Mouse (Mus musculus) 416B (cell line): ENCODE results near the gene Usp7.
A peak's percentile ranks its signal among the peaks of the same experiment; 100 is the strongest.
"Not testable (repeated sequence)": the region's sequence is repeated elsewhere in the genome, so short reads cannot be mapped to it uniquely, and the experiment has no call there.

Source experiments
- DNase-seq: peaks from one replicate; pipeline ENCODE4 v3.0.0; 2011; ENCODE audit warnings: low read depth

Usp7 gene

GRCm38 (mm10) chr16:8781660-8782059 is 10.4 kb downstream of the Usp7 start:
- no peak for DNase-seq

DNA sequence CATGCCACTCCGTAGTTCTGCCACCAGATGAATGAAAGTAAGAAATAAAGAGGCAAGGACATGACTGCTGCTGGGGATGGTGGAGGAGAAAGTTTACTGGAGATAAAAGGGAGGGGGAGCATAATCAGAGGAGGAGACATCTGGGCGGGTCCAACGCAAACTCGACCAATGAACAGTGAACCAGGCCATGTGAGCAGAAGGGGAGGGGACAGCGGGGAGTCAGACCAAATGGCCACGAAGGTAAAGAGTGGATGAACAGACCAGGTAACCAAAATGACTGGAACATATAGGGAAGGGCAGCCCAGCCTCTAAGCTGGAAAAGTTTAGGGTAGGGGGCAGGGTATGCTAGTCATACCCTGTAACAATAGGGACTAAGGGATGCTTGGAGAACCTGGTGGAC is 10.9 kb downstream of the Usp7 start:
- no peak for DNase-seq

DNA sequence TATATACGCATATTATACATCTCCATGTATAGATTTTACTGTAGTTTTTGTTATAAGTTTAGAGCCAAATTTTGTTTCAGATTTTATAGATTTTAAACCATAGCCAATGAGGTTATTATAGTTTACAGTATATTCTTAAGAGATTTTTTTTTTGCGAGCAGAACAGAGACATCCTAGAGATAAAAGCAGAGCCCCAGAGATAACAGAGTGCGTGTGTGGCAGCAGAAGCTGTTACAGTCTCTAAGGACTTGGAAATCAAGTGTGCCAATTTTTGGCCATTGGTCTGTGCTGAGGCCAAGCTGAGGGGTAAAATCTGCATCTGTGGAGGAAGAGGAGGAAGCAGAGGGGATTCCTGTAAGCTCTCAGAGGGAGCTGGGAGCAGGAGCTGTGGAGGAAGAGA is 11.9 kb downstream of the Usp7 start:
- no peak for DNase-seq

GRCm38 (mm10) chr16:8778697-8779096 is 13.4 kb downstream of the Usp7 start:
- DNase-seq: peak; percentile 61

GRCm38 (mm10) chr16:8777202-8777601 is 14.9 kb downstream of the Usp7 start:
- DNase-seq: no peak

DNA sequence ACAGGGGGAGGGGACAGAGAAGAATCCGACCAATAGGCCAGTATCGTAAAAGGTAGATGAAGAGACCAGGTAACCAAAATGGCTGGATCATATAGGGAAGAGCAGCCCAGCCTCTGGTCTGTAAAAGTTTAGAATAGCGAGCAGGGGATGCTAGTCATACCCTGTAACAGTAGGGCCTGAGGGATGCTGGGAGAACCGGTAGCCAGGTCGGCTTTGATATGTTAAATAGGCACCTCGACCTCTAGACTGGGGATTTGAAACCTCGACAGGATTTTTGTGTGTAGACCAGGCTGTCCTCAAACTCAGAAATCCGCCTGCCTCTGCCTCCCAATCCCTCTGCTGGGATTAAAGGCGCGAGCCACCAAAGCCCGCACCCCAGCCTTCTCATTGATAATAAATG is 15.5 kb downstream of the Usp7 start:
- DNase-seq: no peak

DNA sequence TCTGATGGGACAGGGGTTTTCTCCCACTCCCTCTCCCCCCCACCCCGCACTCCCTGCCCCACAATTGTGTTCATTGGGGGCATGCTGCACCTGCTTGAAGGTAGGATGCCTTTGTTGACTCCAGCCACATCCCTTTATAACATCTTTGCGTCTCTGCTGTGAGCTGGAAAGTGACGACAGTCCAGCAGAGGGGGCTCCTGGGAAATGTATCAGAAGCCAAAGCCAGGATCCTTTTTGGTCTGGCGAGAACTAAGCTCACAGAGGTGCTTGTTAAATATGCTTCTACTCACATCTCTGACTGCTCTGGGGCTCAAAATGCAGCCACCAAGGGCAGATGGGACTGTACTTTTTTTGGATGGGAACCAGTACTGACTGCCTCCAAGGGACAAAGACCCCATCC is 21.0 kb downstream of the Usp7 start:
- DNase-seq: peak; percentile 55

DNA sequence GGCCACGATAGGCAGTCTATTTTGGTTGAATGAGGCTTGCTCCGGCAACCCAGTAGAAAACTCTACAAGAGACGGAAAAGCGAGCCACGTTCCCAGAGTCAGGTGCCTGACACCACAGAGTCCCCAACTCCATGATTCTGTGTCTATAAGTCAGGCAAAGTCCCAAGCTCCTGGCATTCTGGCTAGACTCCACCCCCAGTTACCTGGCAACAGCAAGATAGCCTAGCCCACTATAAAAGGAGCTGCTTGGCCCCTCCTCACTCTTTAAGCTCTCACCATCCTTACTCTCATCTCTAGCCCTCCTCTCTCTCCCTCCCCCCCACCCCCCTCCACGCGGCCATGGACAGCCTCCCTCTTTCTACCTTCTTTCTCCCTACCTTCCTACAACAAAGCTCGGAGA is 21.8 kb downstream of the Usp7 start:
- DNase-seq: not testable (repeated sequence)

GRCm38 (mm10) chr16:8769466-8769865 is 22.6 kb downstream of the Usp7 start:
- no peak for DNase-seq

GRCm38 (mm10) chr16:8769065-8769464 is 23.0 kb downstream of the Usp7 start:
- peak; percentile 90 for DNase-seq

DNA sequence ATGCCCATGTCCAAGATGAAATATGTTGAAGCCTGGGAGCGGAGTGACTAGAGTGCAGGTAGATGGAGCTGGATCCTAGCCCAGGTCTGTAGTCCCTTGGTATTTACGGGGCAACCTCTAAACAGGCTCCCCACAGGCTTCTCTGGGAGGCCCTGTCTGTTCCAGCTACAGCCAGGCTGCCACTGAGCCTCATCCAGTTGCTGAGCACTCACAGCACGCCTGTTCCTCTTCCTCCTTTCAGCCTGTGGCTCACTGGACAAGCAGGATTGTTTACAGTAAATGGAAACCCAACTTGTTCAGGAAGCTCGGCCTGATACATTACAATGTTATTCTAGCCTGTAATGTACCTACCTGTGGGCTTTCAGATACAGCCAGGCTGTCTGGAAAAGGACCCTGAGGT is 23.5 kb downstream of the Usp7 start:
- peak; percentile 36 for DNase-seq

GRCm38 (mm10) chr16:8768071-8768470 is 24.0 kb downstream of the Usp7 start:
- DNase-seq: no peak

- DNase-seq: no peak
These were observed 24.7 kb downstream of the Usp7 start for GRCm38 (mm10) chr16:8767133-8768052.

- DNase-seq: peak; percentile 84
These were observed 25.9 kb downstream of the Usp7 start for GRCm38 (mm10) chr16:8766196-8766595.

GRCm38 (mm10) chr16:8764124-8764907 is 27.8 kb downstream of the Usp7 start:
- DNase-seq: no peak

DNA sequence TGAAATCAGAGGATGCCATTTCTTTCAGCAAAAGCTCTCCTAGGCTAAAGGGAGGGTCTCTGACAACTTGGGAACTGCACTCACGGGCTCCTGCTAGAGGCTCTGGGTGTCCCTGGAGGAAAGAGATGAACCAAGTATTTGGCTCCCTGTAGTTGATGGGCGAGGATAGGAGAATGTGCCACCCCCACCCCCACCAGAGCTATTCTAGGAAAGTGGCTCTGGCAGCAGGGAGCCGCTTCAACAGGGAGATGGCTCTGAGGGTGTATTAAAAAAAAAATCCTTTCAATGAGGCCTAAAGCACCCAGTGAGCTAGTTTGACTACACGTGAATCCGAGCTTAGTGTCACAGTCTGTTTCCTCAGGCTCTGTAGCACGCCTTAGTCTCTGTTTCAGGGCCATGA is 29.1 kb downstream of the Usp7 start:
- no peak for DNase-seq

GRCm38 (mm10) chr16:8761894-8762293 is 30.2 kb downstream of the Usp7 start:
- no peak for DNase-seq

DNA sequence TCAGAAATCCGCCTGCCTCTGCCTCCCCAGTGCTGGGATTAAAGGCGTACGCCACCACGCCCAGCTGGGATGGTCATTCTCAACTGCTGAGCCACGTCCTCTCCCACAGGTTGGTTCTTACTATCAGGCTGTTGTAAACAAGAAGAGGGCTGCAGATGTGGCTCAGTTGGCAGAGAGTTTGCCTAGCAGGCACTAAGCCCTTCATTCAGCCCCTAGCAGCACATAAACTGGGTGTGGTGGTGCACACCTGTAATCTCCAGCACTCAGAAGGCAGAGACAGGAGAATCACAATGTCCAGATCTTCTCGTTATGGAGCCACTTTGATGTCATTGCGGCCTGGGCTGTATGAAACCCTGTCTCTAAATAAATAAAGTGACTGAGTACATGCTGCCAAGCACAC is 31.1 kb downstream of the Usp7 start:
- no peak for DNase-seq

- no peak for DNase-seq
These were observed 33.1 kb downstream of the Usp7 start for GRCm38 (mm10) chr16:8758979-8759378.

DNA sequence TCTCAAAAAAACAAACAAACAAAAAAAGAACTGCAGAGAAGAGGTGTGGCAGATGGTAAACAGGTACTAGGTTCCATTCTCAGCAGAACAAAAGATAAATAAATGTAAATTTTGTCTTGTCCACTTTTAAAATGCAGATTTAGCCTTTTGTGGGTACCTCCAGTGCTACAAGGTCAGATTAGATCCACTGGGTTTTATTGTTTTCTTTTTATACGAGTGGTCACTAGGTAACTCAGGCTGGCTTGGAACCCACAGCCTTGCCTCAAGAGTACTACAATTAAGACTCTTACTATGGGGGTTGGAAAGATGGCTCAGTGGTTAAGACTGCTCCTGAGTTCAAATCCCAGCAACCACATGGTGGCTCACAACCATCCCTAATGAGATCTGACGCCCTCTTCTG is 33.9 kb downstream of the Usp7 start:
- DNase-seq: no peak

GRCm38 (mm10) chr16:8757586-8757985 is 34.5 kb downstream of the Usp7 start:
- not testable (repeated sequence) for DNase-seq

- DNase-seq: no peak
These were observed 39.8 kb downstream of the Usp7 start for GRCm38 (mm10) chr16:8752334-8752733.

DNA sequence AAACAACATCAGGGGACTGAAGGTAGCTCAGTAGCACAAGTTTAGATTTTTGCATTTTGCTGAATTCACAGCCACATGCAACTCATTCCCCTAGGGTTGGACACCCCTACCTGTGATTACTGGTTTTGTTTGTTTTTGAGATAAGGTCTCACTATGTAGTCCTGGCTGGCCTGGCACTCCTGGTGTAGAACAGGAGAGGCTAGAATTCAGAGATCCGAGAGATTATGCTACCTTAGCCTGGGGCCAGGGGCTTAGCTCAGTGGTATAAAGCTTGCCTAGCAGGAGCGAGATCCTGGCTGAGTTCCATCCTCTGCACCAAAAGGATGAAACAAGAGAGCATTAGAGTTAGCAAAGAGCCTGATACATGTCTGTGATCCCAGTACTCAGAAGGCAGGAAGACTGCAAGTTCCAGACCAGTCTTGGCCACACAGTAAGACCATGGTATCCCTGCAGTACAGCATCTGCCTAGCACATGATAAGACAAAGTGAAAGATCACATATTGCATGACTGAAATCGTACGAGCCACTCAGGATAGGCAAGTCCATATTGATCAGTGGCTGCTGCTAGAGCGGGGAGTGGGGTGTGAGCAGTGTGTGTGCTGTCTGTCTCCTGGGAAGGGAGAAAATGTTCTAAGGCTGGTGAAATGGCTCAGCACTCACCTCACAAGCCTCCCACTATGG is 40.4 kb downstream of the Usp7 start:
- no peak for DNase-seq
